Mouse (Mus musculus): ENCODE results near the gene Sirt7. TPM values are rescaled to one million over a fixed set of nuclear protein-coding genes. Genes with fewer than 3 reads are reported as not detected.

The Sirt7 gene
- total and polyA plus RNA-seq, 3 experiments = 74.4 to 91.3 (median 75.2) TPM

DNA sequence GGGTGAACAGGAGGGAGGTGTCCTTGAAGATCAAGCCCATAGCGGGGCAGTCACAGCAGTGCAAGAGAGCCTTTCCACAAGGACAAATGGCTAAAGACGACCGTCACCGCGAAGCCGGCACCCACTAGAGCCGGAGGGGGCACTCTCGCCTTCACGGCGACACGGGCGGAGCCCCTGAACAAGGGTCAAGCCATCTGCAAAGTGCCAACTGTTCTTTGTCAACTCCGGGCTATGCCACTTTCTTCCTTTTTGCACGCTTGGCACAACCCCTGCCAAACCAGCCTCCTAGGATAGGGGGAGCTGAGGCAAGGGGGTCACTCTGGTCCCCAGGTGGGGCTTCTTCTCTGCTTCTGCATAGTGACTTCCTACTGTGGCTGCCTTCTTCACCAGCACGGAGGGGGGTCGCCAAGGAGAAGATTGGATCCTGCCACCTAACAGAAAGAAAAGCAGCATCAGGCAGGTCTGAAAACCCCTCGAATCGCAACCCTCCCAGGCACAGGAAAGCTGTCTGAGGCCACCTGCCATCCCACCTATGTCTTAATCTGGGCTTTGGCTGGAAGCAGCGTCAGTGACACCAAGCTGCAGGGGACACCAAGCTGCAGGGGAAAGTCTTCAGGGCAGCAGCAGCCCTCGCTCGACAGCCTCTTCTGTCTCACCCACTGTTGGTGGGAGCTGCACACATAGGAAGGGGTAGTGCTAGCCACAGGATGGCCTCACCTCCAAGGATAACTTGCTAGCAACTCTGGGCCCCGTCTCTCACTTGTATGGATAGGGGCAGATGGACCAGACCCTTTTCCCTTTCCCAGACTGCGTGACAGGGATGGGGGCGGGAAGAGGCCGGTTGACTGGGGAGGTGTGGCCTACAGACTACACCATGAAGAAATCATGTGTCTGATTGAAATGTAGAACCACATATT is 6.2 kb downstream of the Sirt7 start:
- no peak for TF ChIP-seq IRF4 (IDR thresholded peaks at IDR 0.05; ENCODE audit: low read depth, low read length)
- TF ChIP-seq GABPA (IDR thresholded peaks at IDR 0.05; ENCODE audit: insufficient replicate concordance, low read depth, low read length) = no peak
- no peak for TF ChIP-seq CHD1 (IDR thresholded peaks at IDR 0.05; ENCODE audit: low read depth, low read length)
- no peak for TF ChIP-seq E2F4 (IDR thresholded peaks at IDR 0.05; ENCODE audit: insufficient replicate concordance, low read depth, low read length)
- no peak for TF ChIP-seq RCOR1 (conservative IDR thresholded peaks at IDR 0.05; ENCODE audit: low read depth, low read length)
- no peak for TF ChIP-seq CHD2 (IDR thresholded peaks at IDR 0.05; ENCODE audit: low read length)
- TF ChIP-seq HCFC1 (IDR thresholded peaks at IDR 0.05; ENCODE audit: low read depth, low read length) = no peak
- no peak for TF ChIP-seq USF1 (IDR thresholded peaks at IDR 0.05; ENCODE audit: low read depth, low read length)
- no peak for TF ChIP-seq BHLHE40 (IDR thresholded peaks at IDR 0.05; ENCODE audit: low read depth, low read length)
- Histone ChIP-seq H3K4me2 (ENCODE audit: insufficient read depth, low read depth, poor library complexity, severe bottlenecking) (no peak overlapping the region), H3K36me3 (replicated peaks in 1 of 2; ENCODE audit: control insufficient read depth in 1 of 2, insufficient read depth in 1 of 2, low read length in 1 of 2) (peaks cover 60 to 80% of the 10 kb centered on the region in 2 experiments), H3K9ac (ENCODE audit: insufficient read depth, low read depth) (no peak overlapping the region), H3K9me3 (replicated peaks; ENCODE audit: low read length) (no peaks in the 10 kb centered on the region), H3K4me3 (replicated peaks in 1 of 3; ENCODE audit: low read depth in 2 of 3, low read length in 2 of 3, poor library complexity in 1 of 3) (no peak overlapping the region), H3K4me1 (ENCODE audit: control insufficient read depth in 1 of 2, insufficient read depth in 2 of 2) (peaks cover 8 to 48% of the 10 kb centered on the region in 2 experiments), H3K27me3 (replicated peaks) (no peaks in the 10 kb centered on the region), H3K27ac (ENCODE audit: insufficient read depth, low read depth) (no peak overlapping the region), H3K79me2 (replicated peaks; ENCODE audit: control insufficient read depth, extremely low read depth, insufficient read depth, poor library complexity, severe bottlenecking) (peaks cover 34% of the 10 kb centered on the region)
- in situ Hi-C loops (cut with MboI; ENCODE audit: low pct_ligation_motif_present, low pct_unique_long_range_greater_than_20kb, low sequenced_read_pairs) = no loop called here
- dilution Hi-C loops (cut with MboI; ENCODE audit: extremely low pct_ligation_motif_present, extremely low pct_unique_long_range_greater_than_20kb, low sequenced_read_pairs) = no loop called here
- no peak for DNase-seq (ENCODE audit: extremely low read depth)

GRCm38 (mm10) chr11:120617519-120618112 is 7.4 kb downstream of the Sirt7 start, which contains the start of gene Pcyt2:
Gene Pcyt2 (minus strand): TSS chr11:120617936.
- in situ Hi-C loops (cut with MboI; ENCODE audit: low pct_ligation_motif_present, low pct_unique_long_range_greater_than_20kb, low sequenced_read_pairs) = no loop called here
- Histone ChIP-seq H3K79me2 (replicated peaks; ENCODE audit: control insufficient read depth, extremely low read depth, insufficient read depth, poor library complexity, severe bottlenecking) (peaks cover 22% of the 10 kb centered on the region), H3K36me3 (replicated peaks in 1 of 2; ENCODE audit: control insufficient read depth in 1 of 2, insufficient read depth in 1 of 2, low read length in 1 of 2) (peaks cover 62 to 80% of the 10 kb centered on the region in 2 experiments), H3K4me1 (ENCODE audit: control insufficient read depth in 1 of 2, insufficient read depth in 2 of 2) (peaks cover 8 to 36% of the 10 kb centered on the region in 2 experiments), H3K27ac (ENCODE audit: insufficient read depth, low read depth) (peak within 1 kb of the TSS; percentile 59), H3K27me3 (replicated peaks) (no peaks in the 10 kb centered on the region), H3K9me3 (replicated peaks; ENCODE audit: low read length) (no peaks in the 10 kb centered on the region), H3K9ac (ENCODE audit: insufficient read depth, low read depth) (peak within 1 kb of the TSS; percentile 73), H3K4me2 (ENCODE audit: insufficient read depth, low read depth, poor library complexity, severe bottlenecking) (peak within 1 kb of the TSS; percentile 63), H3K4me3 (replicated peaks in 1 of 3; ENCODE audit: low read depth in 2 of 3, low read length in 2 of 3, poor library complexity in 1 of 3) (peak within 1 kb of the TSS; percentile 75 to 87 (median 79))
- dilution Hi-C loops (cut with MboI; ENCODE audit: extremely low pct_ligation_motif_present, extremely low pct_unique_long_range_greater_than_20kb, low sequenced_read_pairs) = no loop called here
- DNase-seq (ENCODE audit: extremely low read depth) = peak; percentile 96
- TF ChIP-seq IRF4 (IDR thresholded peaks at IDR 0.05; ENCODE audit: low read depth, low read length) (peak; percentile 13; the same call in 1 of the 2 replicates), ZMIZ1 (IDR thresholded peaks at IDR 0.05; ENCODE audit: low read depth, low read length) (peak; percentile 94), NRF1 (IDR thresholded peaks at IDR 0.05; ENCODE audit: low read depth, low read length) (peak; percentile 90), JUN (IDR thresholded peaks at IDR 0.05; ENCODE audit: insufficient read depth, low read depth, low read length) (no peak), MAX (IDR thresholded peaks at IDR 0.05; ENCODE audit: low read length) (peak; percentile 86), USF1 (IDR thresholded peaks at IDR 0.05; ENCODE audit: low read depth, low read length) (no peak; the same call in 1 of the 2 replicates), USF2 (conservative IDR thresholded peaks at IDR 0.05; ENCODE audit: low read depth, low read length) (no peak), KAT2A (IDR thresholded peaks at IDR 0.05; ENCODE audit: insufficient replicate concordance, low read length) (no peak), SIN3A (IDR thresholded peaks at IDR 0.05; ENCODE audit: low read length) (peak; percentile 92), RAD21 (IDR thresholded peaks at IDR 0.05; ENCODE audit: low read depth, low read length) (no peak), ETS1 (conservative IDR thresholded peaks at IDR 0.05; ENCODE audit: low read depth, low read length) (no peak), ELF1 (IDR thresholded peaks at IDR 0.05; ENCODE audit: low read depth, low read length) (peak; percentile 49), MYC (IDR thresholded peaks at IDR 0.05; ENCODE audit: low read depth, low read length) (0 out of 2 replicates have a peak, but pooled peaks have one; percentile 52), E2F4 (IDR thresholded peaks at IDR 0.05; ENCODE audit: insufficient replicate concordance, low read depth, low read length) (no peak; the same call in 1 of the 2 replicates), ZC3H11A (IDR thresholded peaks at IDR 0.05; ENCODE audit: low read depth, low read length) (no peak), MEF2A (IDR thresholded peaks at IDR 0.05; ENCODE audit: borderline replicate concordance, low read depth, low read length) (peak; percentile 57), ZNF384 (IDR thresholded peaks at IDR 0.05; ENCODE audit: low read depth, low read length) (no peak), POLR2A (IDR thresholded peaks at IDR 0.05; ENCODE audit: low read depth, low read length) (peak; percentile 96), MAFK (IDR thresholded peaks at IDR 0.05; ENCODE audit: insufficient replicate concordance, low read length) (no peak), CTCF (conservative IDR thresholded peaks at IDR 0.05 in 1 of 2, IDR thresholded peaks at IDR 0.05 in 1 of 2; ENCODE audit: low read depth in 2 of 2, low read length in 2 of 2) (no peak), TCF12 (IDR thresholded peaks at IDR 0.05; ENCODE audit: low read depth, low read length) (peak; percentile 73), MXI1 (IDR thresholded peaks at IDR 0.05; ENCODE audit: low read depth, low read length) (peak; percentile 87), RCOR1 (conservative IDR thresholded peaks at IDR 0.05; ENCODE audit: low read depth, low read length) (no peak; the same call in 1 of the 2 replicates), UBTF (IDR thresholded peaks at IDR 0.05; ENCODE audit: low read depth, low read length) (peak; percentile 17; the same call in 1 of the 2 replicates)

Measured in CH12.LX (cell line).